Mouse (Mus musculus) MEL (cell line): ENCODE data around the gene Fabp2. TPM values are rescaled to one million over a fixed set of nuclear protein-coding genes. Genes with fewer than 3 reads are reported as not detected.

Experiments used
- DNase-seq: peaks from one replicate; pipeline ENCODE4 v3.0.0; 2011; ENCODE audit warnings: low read depth, low spot score
- H3K27ac ChIP-seq: 2 replicates; pipeline ENCODE4 v1.5.1; 2012; ENCODE audit warnings: low read depth, mild to moderate bottlenecking, control low read depth, low read length, moderate library complexity; ENCODE audit not compliant: control insufficient read depth
- H3K27me3 ChIP-seq, 2 experiments: fragments of 150-350 bp in 1 of 2; sonication (generic) in 1 of 2; 2 replicates each; pipeline ENCODE4 v1.6.1; 2012; ENCODE audit warnings: low read length in 2 of 2, mild to moderate bottlenecking in 2 of 2, improper control_type of control experiment in 1 of 2, moderate library complexity in 1 of 2; ENCODE audit not compliant: insufficient read depth in 2 of 2, control insufficient read depth in 1 of 2
- H3K36me3 ChIP-seq, 2 experiments: 2 replicates each; pipeline ENCODE4 v1.6.1; 2012 to 2014; ENCODE audit warnings: low read length in 2 of 2, improper control_type of control experiment in 1 of 2, inconsistent platforms in 1 of 2, mild to moderate bottlenecking in 1 of 2; ENCODE audit not compliant: insufficient read depth in 2 of 2, control insufficient read depth in 1 of 2
- H3K4me1 ChIP-seq, 2 experiments: fragments of 150-350 bp in 1 of 2; sonication (generic) in 1 of 2; 2 replicates each; pipeline ENCODE4 v1.6.1; 2012; ENCODE audit warnings: low read length in 2 of 2, improper control_type of control experiment in 1 of 2, mild to moderate bottlenecking in 1 of 2; ENCODE audit not compliant: insufficient read depth in 2 of 2, control insufficient read depth in 1 of 2
- H3K4me3 ChIP-seq, 2 experiments: fragments of 150-350 bp in 1 of 2; sonication (generic) in 1 of 2; 2 replicates each; pipeline ENCODE4 v1.5.1; 2012; ENCODE audit warnings: low read depth in 2 of 2, low read length in 2 of 2, mild to moderate bottlenecking in 2 of 2, moderate library complexity in 2 of 2, control low read depth in 1 of 2, improper control_type of control experiment in 1 of 2; ENCODE audit not compliant: control insufficient read depth in 1 of 2, insufficient read depth in 1 of 2
- H3K79me2 ChIP-seq: 2 replicates; pipeline ENCODE4 v1.6.1; 2012; ENCODE audit warnings: mild to moderate bottlenecking, low read length, moderate library complexity; ENCODE audit not compliant: control insufficient read depth, poor library complexity, insufficient read depth
- H3K9ac ChIP-seq: 2 replicates; pipeline ENCODE4 v1.6.1; 2012; ENCODE audit warnings: low read depth, mild to moderate bottlenecking, control low read depth, low read length, moderate library complexity; ENCODE audit not compliant: control insufficient read depth, poor library complexity, severe bottlenecking
- H3K9me3 ChIP-seq: fragments of 150-350 bp; sonication (generic); replicated peaks from 2 replicates; pipeline ENCODE4 v1.6.1; 2012; ENCODE audit warnings: mild to moderate bottlenecking, low read length, improper control_type of control experiment, moderate library complexity; ENCODE audit not compliant: insufficient read depth
- CHD2 ChIP-seq: IDR thresholded peaks from 2 replicates; pipeline ENCODE4 v1.6.1; 2011; ENCODE audit warnings: low read length, improper control_type of control experiment
- CTCF ChIP-seq, 3 experiments: IDR thresholded peaks in 2 of 3; conservative IDR thresholded peaks in 1 of 3; 2 replicates each; pipeline ENCODE4 v1.5.1; 2011 to 2012; ENCODE audit warnings: low read length in 3 of 3, low read depth in 2 of 3, mild to moderate bottlenecking in 2 of 3, improper control_type of control experiment in 1 of 3, inconsistent platforms in 1 of 3, mixed read lengths in 1 of 3, moderate library complexity in 1 of 3; ENCODE audit not compliant: control insufficient read depth in 1 of 3, insufficient read depth in 1 of 3, poor library complexity in 1 of 3, severe bottlenecking in 1 of 3
- ETS1 ChIP-seq: IDR thresholded peaks from 2 replicates; pipeline ENCODE4 v1.6.1; 2012; ENCODE audit warnings: low read depth, mild to moderate bottlenecking, inconsistent platforms, low read length, improper control_type of control experiment, moderate library complexity
- GABPA ChIP-seq: IDR thresholded peaks from 2 replicates; pipeline ENCODE4 v1.6.1; 2012; ENCODE audit warnings: low read depth, mild to moderate bottlenecking, inconsistent platforms, low read length, improper control_type of control experiment, moderate library complexity
- MAX ChIP-seq: IDR thresholded peaks from 2 replicates; pipeline ENCODE4 v1.6.1; 2011; ENCODE audit warnings: low read length, improper control_type of control experiment
- MAZ ChIP-seq: IDR thresholded peaks from 2 replicates; pipeline ENCODE4 v1.6.1; 2012; ENCODE audit warnings: low read depth, mild to moderate bottlenecking, inconsistent platforms, low read length, improper control_type of control experiment
- POLR2A ChIP-seq, 2 experiments: IDR thresholded peaks; 2 replicates each; pipeline ENCODE4 v1.6.1; 2011 to 2012; ENCODE audit warnings: low read length in 2 of 2, mild to moderate bottlenecking in 2 of 2, control low read depth in 1 of 2, improper control_type of control experiment in 1 of 2, low read depth in 1 of 2, moderate library complexity in 1 of 2; ENCODE audit not compliant: control insufficient read depth in 1 of 2, insufficient read depth in 1 of 2, poor library complexity in 1 of 2
- POLR2AphosphoS5 ChIP-seq: IDR thresholded peaks from 2 replicates; pipeline ENCODE4 v1.6.1; 2012; ENCODE audit warnings: low read depth, borderline replicate concordance, mild to moderate bottlenecking, inconsistent platforms, low read length, moderate library complexity, mixed read lengths
- RAD21 ChIP-seq: IDR thresholded peaks from 2 replicates; pipeline ENCODE4 v1.6.1; 2011; ENCODE audit warnings: mild to moderate bottlenecking, low read depth, low read length, improper control_type of control experiment
- SIN3A ChIP-seq: IDR thresholded peaks from 2 replicates; pipeline ENCODE4 v1.6.1; 2012; ENCODE audit warnings: low read length, improper control_type of control experiment, inconsistent platforms
- SMC3 ChIP-seq: IDR thresholded peaks from 2 replicates; pipeline ENCODE4 v1.6.1; 2011; ENCODE audit warnings: low read depth, low read length, improper control_type of control experiment
- ZC3H11A ChIP-seq: IDR thresholded peaks from 2 replicates; pipeline ENCODE4 v1.6.1; 2012; ENCODE audit warnings: low read depth, mild to moderate bottlenecking, inconsistent platforms, low read length, improper control_type of control experiment
- ZKSCAN1 ChIP-seq: IDR thresholded peaks from 2 replicates; pipeline ENCODE4 v1.6.1; 2012; ENCODE audit warnings: low read depth, mild to moderate bottlenecking, inconsistent platforms, low read length, improper control_type of control experiment, moderate library complexity
- ZMIZ1 ChIP-seq: IDR thresholded peaks from 2 replicates; pipeline ENCODE4 v1.6.1; 2012; ENCODE audit warnings: low read depth, mild to moderate bottlenecking, inconsistent platforms, low read length, improper control_type of control experiment, moderate library complexity
- polyA plus RNA-seq, 2 experiments: library from polyadenylated mRNA; stranded (reverse) in 1 of 2; unstranded in 1 of 2; fragments of >175 nt in 1 of 2; fragments of >200 nt in 1 of 2; gene quantifications; 2 replicates each; pipeline versions ENCODE4 v1.2.1 to v1.2.4; 2012; ENCODE audit warnings: low replicate concordance in 2 of 2, low read depth in 1 of 2; ENCODE audit not compliant: insufficient read length in 2 of 2, insufficient read depth in 1 of 2, missing spikeins in 1 of 2
- total RNA-seq: library from RNA; depleted of rRNA; stranded (reverse); fragments of 300-350 nt; gene quantifications from 2 replicates; pipeline ENCODE4 v1.2.3, GENCODE M21; 2012

Gene Fabp2
- total and polyA plus RNA-seq, 3 experiments = not detected

GRCm38 (mm10) chr3:122895189-122895731, 388 bp downstream of the Fabp2 start:
- TF ChIP-seq ETS1 (no peak), ZC3H11A (no peak), MAX (no peak), POLR2A (IDR thresholded peaks at IDR 0.05; ENCODE audit: control insufficient read depth in 1 of 2, insufficient read depth in 1 of 2, low read depth in 1 of 2, low read length in 2 of 2, poor library complexity in 1 of 2) (no peak), ZKSCAN1 (no peak), MAZ (no peak), GABPA (no peak), ZMIZ1 (no peak), SMC3 (no peak), POLR2AphosphoS5 (no peak), CHD2 (no peak)
- TF ChIP-seq, all 39 proteins: peak for 0
- no peak for DNase-seq
- Histone ChIP-seq H3K9ac (no peak overlapping the region), H3K4me3 (no peak overlapping the region), H3K36me3 (no peaks in the 10 kb centered on the region), H3K27ac (no peak overlapping the region), H3K4me1 (no peaks in the 10 kb centered on the region), H3K79me2 (no peaks in the 10 kb centered on the region), H3K27me3 (no peaks in the 10 kb centered on the region; a peak in 1 of 4 replicates), H3K9me3 (no peaks in the 10 kb centered on the region)

- DNase-seq = no peak
- H3K4me3 ChIP-seq = no peak overlapping the region
- no peaks in the 10 kb centered on the region; a peak in 1 of 4 replicates for H3K27me3 ChIP-seq
- no peaks in the 10 kb centered on the region for H3K36me3 ChIP-seq
- H3K27ac ChIP-seq = no peak overlapping the region
- no peak overlapping the region for H3K9ac ChIP-seq
- TF ChIP-seq ETS1 (no peak), ZKSCAN1 (no peak)
- TF ChIP-seq, all 39 proteins: peak for 0
- Histone ChIP-seq H3K79me2 (no peaks in the 10 kb centered on the region), H3K4me1 (no peaks in the 10 kb centered on the region), H3K9me3 (no peaks in the 10 kb centered on the region)
Observed at GRCm38 (mm10) chr3:122898254-122898653, 3.4 kb downstream of the Fabp2 start.

GRCm38 (mm10) chr3:122903746-122904433, 9.0 kb downstream of the Fabp2 start:
- TF ChIP-seq RAD21 (peak; percentile 72), SIN3A (no peak), SMC3 (peak; percentile 58), ETS1 (no peak), ZC3H11A (peak; percentile 53), CTCF (IDR thresholded peaks at IDR 0.05 in 2 of 3, conservative IDR thresholded peaks at IDR 0.05 in 1 of 3; ENCODE audit: control insufficient read depth in 1 of 3, insufficient read depth in 1 of 3, low read depth in 2 of 3, low read length in 3 of 3, poor library complexity in 1 of 3, severe bottlenecking in 1 of 3) (peak; percentile 52 to 72 (median 54))
- Histone ChIP-seq H3K9me3 (no peaks in the 10 kb centered on the region), H3K27ac (no peak overlapping the region), H3K4me3 (no peak overlapping the region), H3K36me3 (no peaks in the 10 kb centered on the region), H3K79me2 (no peaks in the 10 kb centered on the region), H3K4me1 (no peaks in the 10 kb centered on the region), H3K27me3 (no peaks in the 10 kb centered on the region), H3K9ac (no peak overlapping the region)
- peak; percentile 48 for DNase-seq
